Mouse (Mus musculus): ENCODE data around the gene Cds1. TPM values are rescaled to one million over a fixed set of nuclear protein-coding genes. Genes with fewer than 3 reads are reported as not detected.
"Not testable (repeated sequence)": the region's sequence is repeated elsewhere in the genome, so short reads cannot be mapped to it uniquely, and the experiment has no call there.

Cds1 gene
- polyA plus RNA-seq, 1 experiment from 2014 or later = 14.5 TPM

GRCm38 (mm10) chr5:101833875-101834274 lies 68.9 kb downstream of the Cds1 start:
- H3K27me3 ChIP-seq = no peaks in the 10 kb centered on the region
- no peaks in the 10 kb centered on the region for H3K9me3 ChIP-seq
- H3K4me3 ChIP-seq = no peak overlapping the region
- peaks cover 63% of the 10 kb centered on the region for H3K36me3 ChIP-seq
- WGBS = 72% methylated on average over 8 of the region's 8 CpGs
- peaks cover under 1% of the 10 kb centered on the region; the same call in 1 of the 2 replicates for H3K4me1 ChIP-seq
- no peak overlapping the region for H3K27ac ChIP-seq
- H3K4me2 ChIP-seq = no peak overlapping the region
- H3K9ac ChIP-seq = no peak overlapping the region
- no peak for ATAC-seq (ENCODE audit: insufficient number of reproducible peaks, low FRiP score, low TSS enrichment, low read depth)

GRCm38 (mm10) chr5:101836221-101836620 lies 71.3 kb downstream of the Cds1 start:
- Histone ChIP-seq H3K9ac (no peak overlapping the region), H3K4me1 (no peaks in the 10 kb centered on the region), H3K9me3 (no peaks in the 10 kb centered on the region), H3K27me3 (no peaks in the 10 kb centered on the region), H3K4me2 (no peak overlapping the region), H3K27ac (no peak overlapping the region), H3K4me3 (no peak overlapping the region), H3K36me3 (peaks cover 79% of the 10 kb centered on the region)
- 74% methylated on average over 11 of the region's 11 CpGs for WGBS
- ATAC-seq (ENCODE audit: insufficient number of reproducible peaks, low FRiP score, low TSS enrichment, low read depth) = no peak

- H3K4me3 ChIP-seq; ATAC-seq (ENCODE audit: insufficient number of reproducible peaks, low FRiP score, low TSS enrichment, low read depth); H3K27me3 ChIP-seq; H3K27ac ChIP-seq; H3K9me3 ChIP-seq; H3K9ac ChIP-seq; H3K4me2 ChIP-seq; H3K4me1 ChIP-seq: not testable (repeated sequence)
- WGBS = 94% methylated on average over 2 of the region's 2 CpGs
- H3K36me3 ChIP-seq = peaks cover 80% of the 10 kb centered on the region
Measured at GRCm38 (mm10) chr5:101837605-101838004, 72.7 kb downstream of the Cds1 start.

GRCm38 (mm10) chr5:101840476-101840875 lies 75.5 kb downstream of the Cds1 start:
- Histone ChIP-seq H3K27ac (no peak overlapping the region), H3K4me3 (no peak overlapping the region), H3K27me3 (no peaks in the 10 kb centered on the region), H3K4me2 (no peak overlapping the region), H3K4me1 (no peaks in the 10 kb centered on the region), H3K9ac (no peak overlapping the region), H3K9me3 (no peaks in the 10 kb centered on the region), H3K36me3 (peaks cover 91% of the 10 kb centered on the region)
- 96% methylated on average over 5 of the region's 5 CpGs for WGBS
- no peak for ATAC-seq (ENCODE audit: insufficient number of reproducible peaks, low FRiP score, low TSS enrichment, low read depth)

GRCm38 (mm10) chr5:101845011-101845410 lies 80.1 kb downstream of the Cds1 start:
- WGBS = 95% methylated on average over 14 of the region's 14 CpGs
- Histone ChIP-seq H3K4me2 (no peak overlapping the region), H3K4me1 (no peaks in the 10 kb centered on the region), H3K9me3 (no peaks in the 10 kb centered on the region), H3K4me3 (no peak overlapping the region), H3K36me3 (peaks cover 98% of the 10 kb centered on the region), H3K27me3 (no peaks in the 10 kb centered on the region), H3K27ac (no peak overlapping the region), H3K9ac (no peak overlapping the region)
- ATAC-seq (ENCODE audit: insufficient number of reproducible peaks, low FRiP score, low TSS enrichment, low read depth) = no peak

- WGBS = 97% methylated on average over 8 of the region's 8 CpGs
- Histone ChIP-seq H3K4me3 (no peak overlapping the region), H3K4me1 (no peaks in the 10 kb centered on the region), H3K27ac (no peak overlapping the region), H3K9ac (no peak overlapping the region), H3K36me3 (peaks cover 98% of the 10 kb centered on the region), H3K4me2 (no peak overlapping the region), H3K9me3 (no peaks in the 10 kb centered on the region), H3K27me3 (no peaks in the 10 kb centered on the region)
- no peak for ATAC-seq (ENCODE audit: insufficient number of reproducible peaks, low FRiP score, low TSS enrichment, low read depth)
Measured at GRCm38 (mm10) chr5:101845930-101846329, 81.0 kb downstream of the Cds1 start.

- no peaks in the 10 kb centered on the region for H3K4me1 ChIP-seq
- no peaks in the 10 kb centered on the region for H3K27me3 ChIP-seq
- peaks cover 98% of the 10 kb centered on the region for H3K36me3 ChIP-seq
- H3K9ac ChIP-seq = no peak overlapping the region
- no peak overlapping the region for H3K4me3 ChIP-seq
- no peak for ATAC-seq (ENCODE audit: insufficient number of reproducible peaks, low FRiP score, low TSS enrichment, low read depth)
- H3K4me2 ChIP-seq = no peak overlapping the region
- WGBS = 86% methylated on average over 7 of the region's 7 CpGs
- no peak overlapping the region for H3K27ac ChIP-seq
- no peaks in the 10 kb centered on the region for H3K9me3 ChIP-seq
Measured at GRCm38 (mm10) chr5:101847323-101847722, 82.4 kb downstream of the Cds1 start.

- no peak overlapping the region for H3K4me3 ChIP-seq
- peaks cover 98% of the 10 kb centered on the region for H3K36me3 ChIP-seq
- no peaks in the 10 kb centered on the region for H3K27me3 ChIP-seq
- WGBS = 71% methylated on average over 4 of the region's 4 CpGs
- H3K4me1 ChIP-seq = no peaks in the 10 kb centered on the region
- H3K9me3 ChIP-seq = no peaks in the 10 kb centered on the region
- no peak overlapping the region for H3K4me2 ChIP-seq
- H3K27ac ChIP-seq = no peak overlapping the region
- ATAC-seq (ENCODE audit: insufficient number of reproducible peaks, low FRiP score, low TSS enrichment, low read depth) = no peak
- no peak overlapping the region for H3K9ac ChIP-seq
Measured at GRCm38 (mm10) chr5:101847762-101848161, 82.8 kb downstream of the Cds1 start.

- H3K27me3 ChIP-seq = no peaks in the 10 kb centered on the region
- no peaks in the 10 kb centered on the region for H3K4me1 ChIP-seq
- no peaks in the 10 kb centered on the region for H3K9me3 ChIP-seq
- H3K4me3 ChIP-seq = no peak overlapping the region
- no peak overlapping the region for H3K9ac ChIP-seq
- 84% methylated on average over 7 of the region's 7 CpGs for WGBS
- peaks cover 98% of the 10 kb centered on the region for H3K36me3 ChIP-seq
- H3K4me2 ChIP-seq = no peak overlapping the region
- H3K27ac ChIP-seq = no peak overlapping the region
- ATAC-seq (ENCODE audit: insufficient number of reproducible peaks, low FRiP score, low TSS enrichment, low read depth) = no peak
Measured at GRCm38 (mm10) chr5:101851133-101851532, 86.2 kb downstream of the Cds1 start.

GRCm38 (mm10) chr5:101852116-101852680 lies 87.3 kb downstream of the Cds1 start:
- H3K36me3 ChIP-seq = peaks cover 91% of the 10 kb centered on the region

GRCm38 (mm10) chr5:101854100-101854499 lies 89.2 kb downstream of the Cds1 start:
- Histone ChIP-seq H3K27me3 (no peaks in the 10 kb centered on the region), H3K9ac (no peak overlapping the region), H3K4me1 (no peaks in the 10 kb centered on the region), H3K9me3 (no peaks in the 10 kb centered on the region), H3K4me2 (no peak overlapping the region), H3K4me3 (no peak overlapping the region), H3K36me3 (peaks cover 91% of the 10 kb centered on the region), H3K27ac (no peak overlapping the region)
- WGBS = 96% methylated on average over 11 of the region's 11 CpGs
- no peak for ATAC-seq (ENCODE audit: insufficient number of reproducible peaks, low FRiP score, low TSS enrichment, low read depth)

More at GRCm38 (mm10) chr5:101852116-101852680, 87.3 kb downstream of the Cds1 start:
- WGBS = 95% methylated on average over 21 of the region's 21 CpGs
- Histone ChIP-seq H3K27ac (no peak overlapping the region), H3K4me3 (no peak overlapping the region), H3K4me2 (no peak overlapping the region), H3K27me3 (no peaks in the 10 kb centered on the region), H3K9me3 (no peaks in the 10 kb centered on the region), H3K4me1 (no peaks in the 10 kb centered on the region), H3K9ac (no peak overlapping the region)
- no peak for ATAC-seq (ENCODE audit: insufficient number of reproducible peaks, low FRiP score, low TSS enrichment, low read depth)

GRCm38 (mm10) chr5:101854667-101855066 lies 89.7 kb downstream of the Cds1 start:
- Histone ChIP-seq H3K4me3 (no peak overlapping the region), H3K27me3 (no peaks in the 10 kb centered on the region), H3K9ac (no peak overlapping the region), H3K9me3 (no peaks in the 10 kb centered on the region), H3K27ac (no peak overlapping the region), H3K36me3 (peaks cover 92% of the 10 kb centered on the region), H3K4me2 (no peak overlapping the region), H3K4me1 (no peaks in the 10 kb centered on the region)
- no peak for ATAC-seq (ENCODE audit: insufficient number of reproducible peaks, low FRiP score, low TSS enrichment, low read depth)
- 91% methylated on average over 7 of the region's 7 CpGs for WGBS

- Histone ChIP-seq H3K9ac (no peak overlapping the region), H3K9me3 (no peaks in the 10 kb centered on the region), H3K4me2 (no peak overlapping the region), H3K4me1 (no peaks in the 10 kb centered on the region), H3K36me3 (peaks cover 88% of the 10 kb centered on the region), H3K4me3 (no peak overlapping the region), H3K27ac (no peak overlapping the region), H3K27me3 (no peaks in the 10 kb centered on the region)
- no peak for ATAC-seq (ENCODE audit: insufficient number of reproducible peaks, low FRiP score, low TSS enrichment, low read depth)
- WGBS = 87% methylated on average over 16 of the region's 16 CpGs
Measured at GRCm38 (mm10) chr5:101855475-101855874, 90.5 kb downstream of the Cds1 start.

Measured in limb, embryonic 15.5 days (tissue).